Mouse (Mus musculus) T-helper 2 cell (primary cell): ENCODE measurements around the gene Pax7.

Experiments used
- in situ Hi-C: fragments of 300-600 bp; cut with MboI, MseI; formaldehyde crosslinking; loops from one replicate; pipeline ENCODE4 v1.15.1; 2025; ENCODE audit warnings: high pct_unique_total_duplicates

Pax7 gene

GRCm38 (mm10) chr4:139813371-139813960 lies 19.9 kb downstream of the Pax7 start:
- in situ Hi-C loops: no loop called here

- in situ Hi-C loops: no loop called here
Observed at GRCm38 (mm10) chr4:139811901-139812300, 21.4 kb downstream of the Pax7 start.

GRCm38 (mm10) chr4:139811475-139811874 lies 21.9 kb downstream of the Pax7 start:
- in situ Hi-C loops: no loop called here

DNA sequence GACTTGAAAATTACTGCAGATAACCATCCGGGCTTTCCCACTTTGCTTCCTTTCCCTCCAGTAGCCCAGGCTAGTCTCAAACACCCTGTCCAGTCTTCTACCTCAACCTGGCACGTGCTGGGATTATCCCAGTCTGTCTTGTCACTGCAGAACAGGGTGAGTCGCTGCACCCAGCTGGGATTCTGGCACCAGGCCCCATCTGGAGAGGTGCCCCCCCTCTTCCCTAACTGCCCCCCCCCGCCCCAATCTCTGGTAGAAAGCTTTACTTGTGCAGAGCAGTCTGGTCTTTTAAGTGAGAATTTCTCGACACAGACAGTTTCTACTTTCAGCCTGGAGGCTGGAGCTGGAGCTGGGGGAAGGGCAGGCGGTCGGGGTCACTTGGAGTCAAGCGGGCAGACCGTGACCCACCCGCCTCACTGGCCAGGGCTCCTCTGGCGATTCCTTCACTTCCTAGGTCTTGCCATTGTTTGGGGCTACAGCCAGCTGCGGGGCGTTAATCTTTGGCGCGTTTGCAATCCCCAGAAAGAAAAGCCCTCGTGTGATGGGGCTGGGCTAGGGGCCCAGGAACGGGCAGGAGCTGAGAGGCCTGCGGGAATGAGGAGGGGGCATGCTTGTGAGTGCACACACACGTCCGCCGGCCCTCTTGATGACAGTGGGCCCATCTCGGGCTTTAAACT lies 22.4 kb downstream of the Pax7 start:
- in situ Hi-C loops: no loop called here

DNA sequence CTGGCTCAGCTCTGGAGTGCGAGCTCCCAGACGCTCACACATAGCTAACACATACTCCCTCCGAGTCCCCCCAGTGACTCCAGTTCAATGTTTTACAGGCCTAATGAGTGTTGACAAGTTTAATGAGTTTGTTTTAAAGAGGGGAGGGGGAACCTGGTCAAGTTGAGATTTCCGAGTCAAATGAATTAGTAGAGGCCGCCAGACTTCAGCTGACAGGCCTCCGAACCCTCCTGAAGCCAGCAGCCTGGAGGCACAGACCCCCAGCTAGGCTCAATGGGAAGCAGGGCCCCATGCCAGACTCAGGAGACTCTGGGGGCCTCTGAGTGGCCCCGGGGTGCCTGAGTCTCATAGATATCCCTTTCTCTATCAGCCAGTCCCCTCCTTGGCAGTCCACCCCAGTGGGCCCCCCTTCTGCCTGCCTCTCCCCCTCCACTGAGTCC lies 23.9 kb downstream of the Pax7 start:
- in situ Hi-C loops: no loop called here

DNA sequence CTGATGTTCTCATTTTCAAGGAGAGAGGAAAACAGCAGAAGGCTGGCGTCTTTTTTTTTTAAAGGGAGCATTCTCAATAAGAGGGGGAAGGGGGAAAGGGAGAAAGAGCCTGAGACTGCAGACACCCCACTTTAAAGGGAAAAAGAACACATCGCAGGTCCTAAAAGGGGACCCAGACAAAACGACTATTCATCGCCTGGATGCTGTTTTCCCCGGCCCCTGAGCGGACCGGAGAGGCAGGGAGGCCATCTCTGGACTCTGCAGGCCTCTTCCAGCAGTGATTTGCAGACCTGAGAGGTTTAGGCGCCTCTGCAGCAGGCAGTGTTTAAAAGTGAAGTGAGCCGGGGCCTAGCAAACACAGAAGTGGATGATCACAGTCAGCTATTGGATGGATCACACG lies 25.5 kb downstream of the Pax7 start:
- in situ Hi-C loops: no loop called here

DNA sequence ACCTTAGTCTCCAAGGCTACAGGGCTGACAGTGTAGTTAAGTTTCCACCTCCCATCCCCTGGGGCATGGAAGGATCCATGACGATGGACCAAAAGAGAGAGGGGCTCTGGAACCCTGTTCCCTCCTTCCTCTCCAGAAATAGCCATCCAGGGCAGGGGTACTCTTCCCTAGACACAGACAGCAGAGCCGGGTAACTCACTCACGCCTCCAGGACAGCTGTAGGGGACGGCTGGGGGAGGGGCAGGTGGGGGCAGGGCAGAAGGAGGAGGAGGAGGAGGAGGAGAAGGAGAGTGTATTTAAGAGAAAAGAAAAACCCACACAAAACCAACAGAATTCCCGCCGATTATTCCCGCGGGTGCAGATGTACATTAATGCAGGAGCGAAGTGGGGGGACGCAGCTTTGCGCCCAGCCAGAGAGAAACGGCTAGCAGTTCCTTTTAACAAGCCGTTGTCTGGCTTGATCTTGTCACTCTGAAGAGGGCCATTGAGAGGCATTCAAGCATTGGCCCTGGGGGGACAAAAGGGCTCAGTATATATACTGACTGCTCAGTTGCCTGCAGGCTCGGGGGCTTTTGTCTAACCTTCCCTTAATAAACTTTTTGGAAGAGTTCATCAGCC lies 26.0 kb downstream of the Pax7 start:
- in situ Hi-C loops: no loop called here

- in situ Hi-C loops: no loop called here
Observed at GRCm38 (mm10) chr4:139804896-139805295, 28.4 kb downstream of the Pax7 start.

GRCm38 (mm10) chr4:139803981-139804380 lies 29.3 kb downstream of the Pax7 start:
- in situ Hi-C loops: no loop called here

DNA sequence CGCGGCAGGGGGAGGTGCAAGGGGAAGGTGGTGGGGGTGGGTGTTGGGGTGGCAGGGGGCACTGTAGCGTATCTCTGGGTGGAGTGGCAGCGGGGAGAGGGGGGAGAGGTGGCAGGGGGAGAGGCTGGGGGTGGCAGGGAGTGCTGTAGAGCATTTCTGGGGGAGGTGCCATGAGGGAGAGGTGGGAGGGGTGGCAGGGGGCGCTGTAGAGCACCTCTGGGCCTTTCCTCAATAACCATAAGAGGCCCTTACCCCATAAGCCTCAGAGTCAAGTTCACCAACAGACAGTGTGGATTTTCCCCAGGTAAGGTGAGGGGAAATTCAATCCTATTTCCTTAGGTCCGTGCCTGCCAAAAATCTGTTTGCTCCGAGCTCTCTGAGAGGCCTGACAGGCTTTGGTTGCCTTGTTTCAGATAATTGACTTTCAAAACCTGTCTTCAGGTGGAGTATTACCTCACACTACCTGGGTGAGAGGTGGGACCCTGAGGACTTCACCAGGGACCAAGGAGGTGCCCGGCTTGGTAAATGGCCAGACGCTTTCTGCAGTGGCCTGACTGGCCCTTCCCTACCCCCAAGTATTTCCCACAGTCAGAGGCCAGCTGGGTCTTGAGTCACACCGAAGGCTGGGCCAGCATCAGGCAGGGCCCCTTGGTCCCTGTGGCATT lies 33.8 kb downstream of the Pax7 start:
- in situ Hi-C loops: no loop called here

DNA sequence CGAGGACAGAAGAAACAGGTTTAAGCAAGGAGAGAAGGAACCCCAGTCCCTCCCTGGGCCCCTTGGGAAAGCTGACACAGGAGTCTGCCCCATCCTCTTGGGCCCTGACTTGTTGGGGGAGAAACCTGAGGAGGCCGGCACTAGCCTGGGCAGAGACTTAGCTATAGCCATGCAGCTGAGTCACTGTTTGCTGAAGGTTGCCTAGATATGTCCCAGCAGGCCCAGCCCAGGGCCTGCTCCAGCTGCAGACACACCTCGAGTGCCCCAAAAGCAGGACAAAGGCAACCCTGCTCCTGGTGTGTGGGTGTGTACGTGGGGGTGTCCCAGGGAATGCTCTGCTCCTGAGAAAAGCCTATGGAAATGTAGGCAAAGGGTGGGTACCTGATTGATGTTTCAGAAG lies 36.0 kb downstream of the Pax7 start:
- in situ Hi-C loops: no loop called here

DNA sequence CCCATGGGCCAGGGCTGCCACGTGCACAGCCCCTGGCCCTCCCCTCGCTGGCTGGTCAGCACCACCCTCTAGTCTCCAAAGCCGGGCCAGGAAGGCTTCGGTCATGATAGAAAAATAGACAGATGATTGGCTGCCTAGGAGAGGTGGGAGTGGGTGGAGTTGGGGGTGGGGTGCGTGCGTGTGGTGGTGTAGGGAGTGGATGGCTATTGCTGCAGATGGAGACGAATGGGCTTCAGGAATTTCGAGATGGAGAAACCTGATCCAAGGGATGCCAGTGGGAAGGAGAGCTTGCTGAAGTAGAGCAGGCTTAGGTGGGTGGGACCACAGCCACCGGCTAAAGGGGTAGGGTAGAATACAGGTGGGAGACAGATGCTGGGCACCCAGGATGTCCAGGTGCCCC lies 37.2 kb downstream of the Pax7 start:
- in situ Hi-C loops: no loop called here

DNA sequence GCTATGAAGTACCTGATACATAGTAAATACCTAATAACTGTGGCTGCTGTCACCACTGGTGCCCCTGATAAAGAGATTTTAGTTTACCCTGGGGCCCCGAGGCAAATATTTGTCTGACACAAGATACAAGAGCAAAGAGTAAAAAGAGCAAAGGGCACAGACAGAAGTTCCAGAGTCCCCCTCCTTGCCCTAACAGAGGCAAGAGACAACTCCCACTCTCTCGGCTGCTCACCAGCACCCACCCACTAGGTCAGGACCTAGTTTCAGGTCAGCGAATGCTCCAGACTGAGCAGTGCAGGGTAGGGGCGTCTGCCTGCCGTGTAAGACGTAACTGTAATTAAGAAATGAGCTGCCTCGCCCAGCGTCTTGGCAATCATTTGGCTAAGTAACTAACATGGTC lies 42.2 kb downstream of the Pax7 start:
- in situ Hi-C loops: no loop called here

DNA sequence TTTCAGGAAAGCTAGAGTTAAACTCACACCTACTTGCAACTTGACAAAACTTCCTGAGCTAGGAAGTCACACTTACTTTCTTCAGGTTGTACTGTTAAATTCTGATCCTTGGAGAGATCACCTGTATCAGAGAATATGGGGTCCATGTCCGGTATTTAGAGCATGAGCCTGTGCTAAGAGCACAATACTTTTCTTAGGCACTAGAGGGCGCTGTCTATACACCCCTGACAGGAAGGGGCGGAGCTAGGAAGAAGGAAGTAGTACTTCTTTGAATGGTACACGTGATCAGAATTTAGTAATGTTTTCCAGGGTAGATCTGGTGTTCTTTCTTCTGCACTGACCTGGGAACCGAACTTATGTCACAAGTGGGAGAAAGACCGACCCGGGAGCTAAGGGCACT lies 43.6 kb downstream of the Pax7 start:
- in situ Hi-C loops: no loop called here

DNA sequence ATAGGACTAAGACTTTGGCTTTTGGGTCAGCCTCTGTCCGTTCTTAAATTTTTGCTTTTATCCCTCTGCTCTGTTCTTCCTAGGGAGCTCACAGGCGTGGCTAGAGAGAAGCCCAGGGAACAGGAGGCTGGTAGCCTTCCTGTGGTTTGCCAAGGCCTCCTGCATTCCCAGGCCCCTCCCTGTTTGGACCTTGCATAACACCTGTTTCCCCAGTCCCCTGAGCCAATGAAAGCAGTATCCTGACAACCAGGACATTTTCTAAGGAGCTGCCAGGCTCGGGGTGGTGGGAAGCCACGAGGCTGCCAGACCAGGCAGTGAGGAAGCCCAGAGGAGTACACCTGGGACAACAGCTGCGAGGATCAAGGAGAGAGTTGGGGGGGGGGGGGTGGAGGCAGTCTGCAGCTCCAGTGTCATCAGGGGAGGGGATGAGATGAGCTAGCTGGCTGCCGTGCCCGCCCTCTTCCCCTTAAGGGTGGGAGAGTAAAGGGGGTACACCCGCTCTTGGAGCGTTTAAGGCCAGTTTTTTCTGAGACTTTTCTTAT lies 50.3 kb downstream of the Pax7 start:
- in situ Hi-C loops: no loop called here

DNA sequence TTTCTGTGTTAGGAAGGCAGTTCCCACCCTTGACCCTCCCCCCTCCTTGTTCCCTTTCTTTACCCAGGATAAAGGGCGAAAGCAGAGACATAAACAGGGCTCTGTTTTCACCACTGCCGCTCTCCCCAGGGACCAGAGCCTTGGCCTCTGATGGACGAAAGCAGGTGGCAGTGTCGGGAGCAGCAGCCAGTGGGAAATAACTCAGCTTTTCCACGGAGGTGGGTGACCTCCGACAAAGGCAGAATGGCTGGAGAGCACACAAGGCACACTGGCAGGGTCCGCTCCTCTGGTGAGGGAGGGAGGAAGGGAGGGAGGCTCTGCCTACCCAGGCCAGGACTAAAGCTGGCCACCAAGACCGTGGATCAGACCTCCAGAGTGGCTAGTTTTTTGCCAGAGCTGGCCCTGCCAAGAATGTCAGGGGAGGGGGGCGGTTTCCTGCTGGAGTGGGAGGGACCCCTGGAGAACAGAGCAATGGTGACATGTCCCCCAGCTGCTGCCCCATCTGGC lies 62.1 kb downstream of the Pax7 start:
- in situ Hi-C loops: no loop called here

DNA sequence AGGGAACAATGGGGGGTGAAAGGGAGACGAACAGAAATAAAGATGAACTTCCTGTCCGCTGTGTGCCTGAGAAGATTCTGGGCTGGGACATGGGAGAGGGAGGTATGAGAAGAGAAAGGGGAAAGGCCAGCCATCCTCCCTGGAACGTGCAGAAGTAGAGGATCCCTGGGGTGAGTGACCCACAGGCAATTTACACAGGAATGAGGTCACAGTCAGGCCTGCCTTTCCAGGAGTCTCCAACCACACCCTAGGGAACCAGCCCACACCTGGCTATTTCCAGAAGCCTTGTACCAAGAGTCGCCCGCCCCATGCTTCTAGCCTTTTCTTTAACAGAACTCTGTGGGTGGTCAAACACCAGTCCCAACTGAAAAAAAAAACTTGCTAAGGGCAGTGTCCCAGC lies 65.5 kb downstream of the Pax7 start:
- in situ Hi-C loops: no loop called here

GRCm38 (mm10) chr4:139767115-139767718 lies 66.1 kb downstream of the Pax7 start:
- in situ Hi-C loops: no loop called here

DNA sequence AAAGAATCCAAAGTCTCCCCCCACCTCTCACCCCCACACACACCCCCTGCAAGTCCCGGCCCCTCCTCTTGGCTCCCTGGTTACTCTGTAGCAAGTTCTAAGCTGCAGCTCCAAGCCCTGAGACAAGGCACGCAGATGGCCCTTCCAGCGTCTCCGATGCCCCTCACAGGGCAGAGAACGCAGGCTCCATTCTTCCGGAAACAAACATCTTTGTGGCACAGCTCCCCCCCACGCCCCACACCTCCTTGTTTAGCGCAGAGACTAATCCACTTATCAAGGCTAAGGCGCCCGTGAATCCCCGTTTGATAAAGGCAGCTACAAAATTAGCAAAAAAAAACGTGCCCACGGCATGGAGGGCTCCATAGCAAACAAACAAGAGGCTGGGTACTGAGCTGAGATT lies 71.4 kb downstream of the Pax7 start:
- in situ Hi-C loops: no loop called here

DNA sequence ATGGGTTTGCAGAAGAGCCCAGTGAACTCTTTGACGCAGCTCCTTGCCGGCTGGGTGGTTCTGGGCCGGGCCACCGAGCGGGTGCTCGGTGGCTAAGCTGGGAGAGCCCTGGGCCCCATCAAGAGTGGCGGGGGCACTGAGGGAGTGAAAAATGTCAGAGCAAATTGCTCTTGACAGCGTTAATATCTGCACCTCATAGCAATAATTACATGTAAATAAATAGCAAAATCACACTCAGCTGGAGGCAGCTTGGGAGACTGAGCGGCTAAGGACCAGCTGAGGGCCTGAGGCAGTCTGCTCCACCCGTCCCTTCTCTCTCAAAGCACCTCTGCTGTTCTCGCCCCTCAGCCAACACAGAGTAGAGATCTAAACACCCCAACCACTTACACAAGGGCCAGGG lies 72.6 kb downstream of the Pax7 start:
- in situ Hi-C loops: no loop called here

DNA sequence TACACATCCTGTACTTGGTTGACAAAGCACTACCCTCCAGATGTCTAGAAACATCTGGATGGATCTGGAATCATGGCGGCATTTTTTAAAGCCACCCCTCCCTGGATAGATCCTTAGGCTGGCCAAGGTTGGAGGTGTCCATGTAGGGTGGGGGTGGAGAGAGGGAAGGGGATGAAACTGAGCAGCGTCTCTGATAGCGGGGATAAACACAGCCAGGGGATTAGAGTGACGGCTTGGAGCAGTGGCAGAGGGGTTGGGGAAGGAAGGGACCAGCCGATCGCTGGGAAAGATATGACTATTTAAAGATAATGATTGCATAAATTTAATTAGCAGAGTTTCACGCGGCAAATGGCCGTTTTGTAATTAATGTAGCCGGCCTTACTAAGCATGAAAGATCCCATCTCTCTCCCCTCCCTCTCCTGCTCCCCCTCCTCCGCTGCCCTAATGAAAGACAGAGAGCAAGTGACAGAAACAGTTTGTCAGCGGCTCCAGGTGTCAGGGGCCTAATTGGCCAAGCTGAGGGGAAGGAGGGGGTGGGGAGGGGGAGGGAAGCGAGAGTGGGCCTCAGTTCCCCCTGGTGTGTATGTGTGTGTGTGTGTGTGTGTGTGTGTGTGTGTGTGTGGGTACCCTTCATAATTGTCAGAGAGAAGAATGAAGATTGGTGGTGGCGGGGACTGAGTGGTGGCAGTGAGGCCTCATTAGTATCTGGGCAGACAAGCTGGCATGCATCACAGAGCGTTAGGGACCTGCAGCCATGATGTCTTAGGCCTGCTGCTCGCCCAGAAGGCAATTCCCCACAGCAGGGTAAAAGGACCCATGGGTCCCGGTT lies 74.6 kb downstream of the Pax7 start:
- in situ Hi-C loops: no loop called here
